Comparison of ENCODE assay signal across 7 mouse cellular contexts in the genomic region with DNA sequence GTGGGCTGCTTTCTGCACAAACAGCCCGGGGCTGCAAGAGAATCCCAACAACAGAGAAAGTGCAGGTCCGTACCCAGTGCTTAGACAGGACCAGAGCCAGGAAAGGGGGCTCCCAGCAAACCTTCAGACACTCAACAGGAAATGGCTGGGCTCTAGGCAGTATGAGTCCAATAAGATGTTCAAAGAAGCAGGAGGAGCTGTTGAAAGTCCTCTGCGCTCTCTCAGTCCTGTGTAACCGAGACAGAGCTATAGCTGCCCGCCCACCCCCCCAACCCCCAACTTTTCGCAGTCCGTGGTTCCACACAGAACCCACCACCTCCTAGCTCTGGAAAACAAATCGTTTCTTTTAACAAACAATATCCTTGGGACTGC. TPM values are rescaled to one million over a fixed set of nuclear protein-coding genes. Genes with fewer than 3 reads are reported as not detected.
DNase-seq lines count a peak whose midpoint lies in the region; ATAC-seq and TF ChIP-seq lines count a peak whose summit lies in the region.

No protein-coding gene starts in this region.

- peak overlapping the region; percentile 88 for H3K4me2 ChIP-seq in intestine, embryonic 16.5 days (ENCODE audit: low read depth, low read length)
- H3K4me2 ChIP-seq in midbrain, embryonic 13.5 days (replicated peaks), result peak overlapping the region; percentile 82

- peak; percentile 51 for DNase-seq in embryo, embryonic 10 days (ENCODE audit: low spot score)
- no peak for DNase-seq in spleen, adult 18-20 months
- DNase-seq in thymus, postnatal 0 days (ENCODE audit: low spot score), result no peak

- H3K4me3 ChIP-seq in embryonic fibroblast, embryonic 13.5 days (ENCODE audit: insufficient read depth, low read length), result peak overlapping the region; percentile 65
- peak overlapping the region; percentile 74 for H3K4me3 ChIP-seq in intestine, embryonic 16.5 days (ENCODE audit: low read length)
- peak overlapping the region; percentile 49 for H3K4me3 ChIP-seq in midbrain, embryonic 13.5 days (replicated peaks)

- TF ChIP-seq CTCF in embryonic fibroblast, embryonic 13.5 days (IDR thresholded peaks at IDR 0.05; ENCODE audit: borderline replicate concordance, insufficient read depth, low read length), result no peak

- H3K9ac ChIP-seq in intestine, embryonic 16.5 days (ENCODE audit: low read depth, low read length), result peak overlapping the region; percentile 85
- peak overlapping the region; percentile 66 for H3K9ac ChIP-seq in midbrain, embryonic 13.5 days (replicated peaks)

- 3% methylated on average over 8 of the region's 8 CpGs for WGBS in intestine, embryonic 16.5 days
- WGBS in midbrain, embryonic 13.5 days, result under 1% methylated on average over 8 of the region's 8 CpGs

- H3K4me1 ChIP-seq in embryonic fibroblast, embryonic 13.5 days (ENCODE audit: control insufficient read depth, insufficient read depth, low read length), result no peaks in the 10 kb centered on the region
- H3K4me1 ChIP-seq in intestine, embryonic 16.5 days (ENCODE audit: control insufficient read depth, insufficient read depth, low read length), result peaks cover 6% of the 10 kb centered on the region; the same call in 1 of the 2 replicates
- peaks cover 11% of the 10 kb centered on the region for H3K4me1 ChIP-seq in midbrain, embryonic 13.5 days (replicated peaks)

- no peak overlapping the region for H3K27ac ChIP-seq in embryonic fibroblast, embryonic 13.5 days (ENCODE audit: insufficient read depth, low read length)
- H3K27ac ChIP-seq in intestine, embryonic 16.5 days (ENCODE audit: low read length), result peak overlapping the region; percentile 86
- H3K27ac ChIP-seq in midbrain, embryonic 13.5 days, result peak overlapping the region; percentile 33; the same call in 1 of the 2 replicates

- peaks cover 3% of the 10 kb centered on the region; the same call in 1 of the 2 replicates for H3K27me3 ChIP-seq in intestine, embryonic 16.5 days (replicated peaks; ENCODE audit: control insufficient read depth, insufficient read depth, low read length)
- peaks cover 33% of the 10 kb centered on the region for H3K27me3 ChIP-seq in midbrain, embryonic 13.5 days

- ATAC-seq in intestine, embryonic 16.5 days, result peak; percentile 78
- ATAC-seq in midbrain, embryonic 13.5 days, result peak; percentile 41
- ATAC-seq in inflammation-experienced regulatory T-cells, adult 6 months, result no peak

- TF ChIP-seq POLR2A in embryonic fibroblast, embryonic 13.5 days (IDR thresholded peaks at IDR 0.05; ENCODE audit: low read depth, low read length), result no peak

- H3K9me3 ChIP-seq in intestine, embryonic 16.5 days (ENCODE audit: control insufficient read depth, low read length), result no peaks in the 10 kb centered on the region
- no peaks in the 10 kb centered on the region for H3K9me3 ChIP-seq in midbrain, embryonic 13.5 days

- H3K36me3 ChIP-seq in intestine, embryonic 16.5 days (ENCODE audit: control insufficient read depth, insufficient read depth, low read length), result no peaks in the 10 kb centered on the region
- H3K36me3 ChIP-seq in midbrain, embryonic 13.5 days, result no peaks in the 10 kb centered on the region

RNA-seq across cellular contexts. Expression of a gene that starts 0.8 kb away (rescaled TPM):
- polyA plus RNA-seq in embryonic fibroblast, embryonic 13.5 days (2011; ENCODE audit: insufficient read length, low read depth, missing spikeins), result 0.87 and 1.3 TPM in 2 replicates
- polyA plus RNA-seq in intestine, embryonic 16.5 days (2015; fragmentation: Nextera tagmentation; extraction: Ambion mirVana), result 21.3 and 24.9 TPM in 2 replicates
- 5.7 and 7.7 TPM in 2 replicates for polyA plus RNA-seq in midbrain, embryonic 13.5 days (2015; fragmentation: Nextera tagmentation; extraction: Ambion mirVana)
- 5.1 and 6.0 TPM in 2 replicates for polyA plus RNA-seq in thymus, postnatal 0 days (2015; fragmentation: Nextera tagmentation; extraction: Ambion mirVana)
- under 1 TPM in 1 of 3 experiments, not detected in 2; 0.09 TPM for polyA plus RNA-seq in inflammation-experienced regulatory T-cells, adult 6 months (2017; shearing (Covaris generic))
